Mouse (Mus musculus) neural tube, embryonic 14.5 days (tissue): ENCODE measurements around the gene Myo6. TPM values are rescaled to one million over a fixed set of nuclear protein-coding genes. Genes with fewer than 3 reads are reported as not detected.
A peak's percentile ranks its signal among the peaks of the same experiment; 100 is the strongest.

Source experiments
- ATAC-seq: fragments of 200-750 bp; cut with Nextera tagmentation; 2 replicates; pipeline ENCODE4 v1.8.0; 2017; ENCODE audit warnings: low read depth, mild to moderate bottlenecking, moderate TSS enrichment, moderate library complexity
- H3K27ac ChIP-seq: fragments of 300-500 bp; sonication (generic); 2 replicates; pipeline ENCODE4 v1.5.1; 2014; ENCODE audit warnings: low read depth, mild to moderate bottlenecking, control low read depth, low read length, moderate library complexity, mixed read lengths
- H3K27me3 ChIP-seq: fragments of 300-500 bp; sonication (generic); 2 replicates; pipeline ENCODE4 v1.6.1; 2014; ENCODE audit warnings: low read length; ENCODE audit not compliant: control insufficient read depth, insufficient read depth
- H3K36me3 ChIP-seq: fragments of 300-500 bp; sonication (generic); 2 replicates; pipeline ENCODE4 v1.6.1; 2014; ENCODE audit warnings: low read length, mixed read lengths; ENCODE audit not compliant: control insufficient read depth, insufficient read depth
- H3K4me1 ChIP-seq: fragments of 300-500 bp; sonication (generic); 2 replicates; pipeline ENCODE4 v1.6.1; 2014; ENCODE audit warnings: low read length; ENCODE audit not compliant: control insufficient read depth, insufficient read depth
- H3K4me2 ChIP-seq: fragments of 300-500 bp; sonication (generic); 2 replicates; pipeline ENCODE4 v1.6.1; 2014; ENCODE audit warnings: mild to moderate bottlenecking, low read depth, low read length, control low read depth
- H3K4me3 ChIP-seq: fragments of 300-500 bp; sonication (generic); 2 replicates; pipeline ENCODE4 v1.5.1; 2014; ENCODE audit warnings: low read depth, low read length, control low read depth, mixed read lengths
- H3K9ac ChIP-seq: fragments of 300-500 bp; sonication (generic); replicated peaks from 2 replicates; pipeline ENCODE4 v1.6.1; 2014; ENCODE audit warnings: low read depth, mild to moderate bottlenecking, control low read depth, low read length, mixed read lengths
- H3K9me3 ChIP-seq: fragments of 300-500 bp; sonication (generic); 2 replicates; pipeline ENCODE4 v1.6.1; 2016; ENCODE audit warnings: low read length; ENCODE audit not compliant: control insufficient read depth
- WGBS: fragments of 180-500 bp; shearing (Covaris S2); extraction: QIAGEN DNeasy Blood & Tissue Kit; methylation state at CpG from one replicate; pipeline ENCODE4 v1.1.7; 2014; 5-methylcytosine and 5-hydroxymethylcytosine counted together
- polyA plus RNA-seq: library from polyadenylated mRNA; unstranded; fragments of >200 nt; fragmentation: Nextera tagmentation; extraction: Ambion mirVana; gene quantifications from 2 replicates; pipeline ENCODE4 v1.2.1, GENCODE M21; 2014

Gene Myo6
- polyA plus RNA-seq, 1 experiment from 2014 or later: 26.0 TPM

- no peak overlapping the region for H3K4me3 ChIP-seq
- H3K4me1 ChIP-seq: no peaks in the 10 kb centered on the region
- H3K27ac ChIP-seq: no peak overlapping the region
- no peak for ATAC-seq
- WGBS: 86% methylated on average over 4 of the region's 4 CpGs
- H3K9me3 ChIP-seq: no peaks in the 10 kb centered on the region
- no peak overlapping the region for H3K4me2 ChIP-seq
- no peaks in the 10 kb centered on the region for H3K27me3 ChIP-seq
- no peak overlapping the region for H3K9ac ChIP-seq
- no peaks in the 10 kb centered on the region for H3K36me3 ChIP-seq
These were observed 1.6 kb upstream of the Myo6 start for GRCm38 (mm10) chr9:80163126-80163723.

- peak; percentile 0; the same call in 1 of the 2 replicates for ATAC-seq
- Histone ChIP-seq H3K4me3 (peak overlapping the region; percentile 66), H3K27ac (no peak overlapping the region), H3K4me2 (peak overlapping the region; percentile 81), H3K27me3 (no peaks in the 10 kb centered on the region), H3K9ac (peak overlapping the region; percentile 42; the same call in 1 of the 2 replicates), H3K9me3 (no peaks in the 10 kb centered on the region), H3K36me3 (no peaks in the 10 kb centered on the region), H3K4me1 (no peaks in the 10 kb centered on the region)
- 4% methylated on average over 13 of the region's 13 CpGs for WGBS
These were observed 640 bp upstream of the Myo6 start for GRCm38 (mm10) chr9:80164191-80164590.

GRCm38 (mm10) chr9:80165690-80166089 lies 859 bp downstream of the Myo6 start:
- H3K27me3 ChIP-seq: no peaks in the 10 kb centered on the region
- 39% methylated on average over 9 of the region's 9 CpGs for WGBS
- no peaks in the 10 kb centered on the region for H3K4me1 ChIP-seq
- H3K36me3 ChIP-seq: no peaks in the 10 kb centered on the region
- H3K9me3 ChIP-seq: no peaks in the 10 kb centered on the region
- peak overlapping the region; percentile 66 for H3K4me3 ChIP-seq
- no peak overlapping the region for H3K9ac ChIP-seq
- peak overlapping the region; percentile 81 for H3K4me2 ChIP-seq
- no peak for ATAC-seq
- H3K27ac ChIP-seq: no peak overlapping the region

- Histone ChIP-seq H3K4me1 (no peaks in the 10 kb centered on the region), H3K27me3 (no peaks in the 10 kb centered on the region), H3K27ac (no peak overlapping the region), H3K4me2 (peak overlapping the region; percentile 8; the same call in 1 of the 2 replicates), H3K9ac (no peak overlapping the region), H3K9me3 (no peaks in the 10 kb centered on the region), H3K36me3 (no peaks in the 10 kb centered on the region), H3K4me3 (peak overlapping the region; percentile 66; the same call in 1 of the 2 replicates)
- WGBS: 87% methylated on average over 6 of the region's 6 CpGs
- no peak for ATAC-seq
These were observed 1.6 kb downstream of the Myo6 start for GRCm38 (mm10) chr9:80166425-80166824.

- H3K9me3 ChIP-seq: no peaks in the 10 kb centered on the region
- no peaks in the 10 kb centered on the region for H3K27me3 ChIP-seq
- no peaks in the 10 kb centered on the region for H3K4me1 ChIP-seq
- no peaks in the 10 kb centered on the region for H3K36me3 ChIP-seq
- no peak for ATAC-seq
- H3K27ac ChIP-seq: no peak overlapping the region
- no peak overlapping the region for H3K4me2 ChIP-seq
- WGBS: 85% methylated on average over 4 of the region's 4 CpGs
- H3K4me3 ChIP-seq: no peak overlapping the region
- no peak overlapping the region for H3K9ac ChIP-seq
These were observed 2.3 kb downstream of the Myo6 start for GRCm38 (mm10) chr9:80167089-80167488.

GRCm38 (mm10) chr9:80169551-80169950 lies 4.7 kb downstream of the Myo6 start:
- no peak for ATAC-seq
- Histone ChIP-seq H3K36me3 (no peaks in the 10 kb centered on the region), H3K9ac (no peak overlapping the region), H3K27me3 (no peaks in the 10 kb centered on the region), H3K9me3 (no peaks in the 10 kb centered on the region), H3K27ac (no peak overlapping the region), H3K4me1 (no peaks in the 10 kb centered on the region), H3K4me3 (no peak overlapping the region), H3K4me2 (no peak overlapping the region)
- 79% methylated on average over 9 of the region's 9 CpGs for WGBS

GRCm38 (mm10) chr9:80171241-80171640 lies 6.4 kb downstream of the Myo6 start:
- no peak overlapping the region for H3K4me2 ChIP-seq
- H3K36me3 ChIP-seq: no peaks in the 10 kb centered on the region
- H3K27me3 ChIP-seq: no peaks in the 10 kb centered on the region
- H3K9ac ChIP-seq: no peak overlapping the region
- no peaks in the 10 kb centered on the region for H3K4me1 ChIP-seq
- no peak overlapping the region for H3K27ac ChIP-seq
- no peaks in the 10 kb centered on the region for H3K9me3 ChIP-seq
- no peak overlapping the region for H3K4me3 ChIP-seq
- no peak for ATAC-seq

- no peak for ATAC-seq
- Histone ChIP-seq H3K27ac (no peak overlapping the region), H3K4me1 (no peaks in the 10 kb centered on the region), H3K9me3 (no peaks in the 10 kb centered on the region), H3K9ac (no peak overlapping the region), H3K27me3 (no peaks in the 10 kb centered on the region), H3K4me3 (no peak overlapping the region), H3K4me2 (no peak overlapping the region), H3K36me3 (no peaks in the 10 kb centered on the region)
- 50% methylated on average over 8 of the region's 8 CpGs for WGBS
These were observed 7.8 kb downstream of the Myo6 start for GRCm38 (mm10) chr9:80172396-80173222.

- no peak overlapping the region for H3K27ac ChIP-seq
- H3K27me3 ChIP-seq: no peaks in the 10 kb centered on the region
- H3K36me3 ChIP-seq: no peaks in the 10 kb centered on the region
- 24% methylated on average over 9 of the region's 9 CpGs for WGBS
- ATAC-seq: peak; percentile 87; the same call in 1 of the 2 replicates
- H3K9ac ChIP-seq: no peak overlapping the region
- H3K9me3 ChIP-seq: no peaks in the 10 kb centered on the region
- H3K4me3 ChIP-seq: no peak overlapping the region
- no peaks in the 10 kb centered on the region for H3K4me1 ChIP-seq
- H3K4me2 ChIP-seq: no peak overlapping the region
These were observed 8.8 kb downstream of the Myo6 start for GRCm38 (mm10) chr9:80173629-80174028.
